Mouse (Mus musculus): ENCODE measurements around the gene Eif1. TPM values are rescaled to one million over a fixed set of nuclear protein-coding genes. Genes with fewer than 3 reads are reported as not detected.
A peak's percentile ranks its signal among the peaks of the same experiment; 100 is the strongest.
"Not testable (repeated sequence)": the region's sequence is repeated elsewhere in the genome, so short reads cannot be mapped to it uniquely, and the experiment has no call there.

Eif1 gene
- polyA plus RNA-seq, 1 experiment from 2014 or later = 1,791 TPM

- WGBS = 40% methylated on average over 10 of the region's 10 CpGs
- no peak for ATAC-seq (replicated peaks; ENCODE audit: low FRiP score)
- H3K9ac ChIP-seq (ENCODE audit: low read length) = no peak overlapping the region
These were observed 32.6 kb downstream of the Eif1 start for GRCm38 (mm10) chr11:100352076-100352857.

DNA sequence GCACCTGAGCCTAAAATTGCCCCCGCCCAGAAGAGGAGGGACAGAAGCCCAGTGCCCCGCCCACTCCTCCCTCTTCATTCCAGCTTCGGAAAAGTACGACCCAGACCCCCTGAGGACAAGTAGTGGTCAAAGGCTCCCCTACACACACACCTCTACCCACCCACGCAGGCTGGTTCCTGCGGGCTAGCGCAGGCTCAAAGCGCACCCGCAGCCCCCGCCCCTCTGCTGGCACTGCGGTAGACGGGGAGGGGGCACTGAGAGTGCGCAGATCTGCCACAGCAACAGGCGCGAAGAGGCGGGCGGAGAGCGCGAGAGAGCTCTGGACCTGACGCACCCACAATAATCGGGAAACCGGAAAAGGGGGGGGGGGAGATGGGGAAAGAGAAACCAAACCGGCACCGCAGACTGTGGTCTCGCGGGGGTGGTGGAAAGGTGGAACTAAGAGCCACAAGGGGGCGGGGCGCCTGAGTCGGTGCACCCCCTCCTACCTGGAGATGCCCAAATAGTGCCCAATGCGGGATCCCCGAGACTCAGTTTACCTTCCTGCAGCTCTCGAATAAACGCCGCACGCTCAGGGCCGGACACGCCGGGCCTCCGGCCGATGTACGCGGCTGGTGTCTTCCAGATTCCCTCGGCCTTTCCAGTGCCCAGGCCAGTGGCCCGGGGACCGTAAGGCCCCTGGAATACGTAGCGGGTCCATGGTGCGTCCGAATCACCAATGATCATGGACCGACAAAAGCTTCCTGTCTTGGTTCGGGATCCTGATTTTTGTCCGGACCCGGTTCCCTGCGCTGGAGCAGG, 35.7 kb downstream of the Eif1 start:
- Histone ChIP-seq H3K4me2 (ENCODE audit: low read depth, low read length, severe bottlenecking) (peak overlapping the region; percentile 92), H3K36me3 (ENCODE audit: control insufficient read depth, insufficient read depth, low read length) (no peaks in the 10 kb centered on the region; the same call in 1 of the 2 replicates), H3K9me3 (ENCODE audit: control insufficient read depth, low read length) (no peaks in the 10 kb centered on the region), H3K4me1 (replicated peaks; ENCODE audit: control insufficient read depth, insufficient read depth, low read length) (no peaks in the 10 kb centered on the region; the same call in 1 of the 2 replicates), H3K9ac (ENCODE audit: low read length) (peak overlapping the region; percentile 67), H3K27ac (ENCODE audit: low read depth, low read length) (no peak overlapping the region), H3K4me3 (ENCODE audit: low read depth, low read length) (peak overlapping the region; percentile 62), H3K27me3 (ENCODE audit: control insufficient read depth, insufficient read depth, low read length) (peaks cover 4% of the 10 kb centered on the region; the same call in 1 of the 2 replicates)
- under 1% methylated on average over 54 of the region's 54 CpGs for WGBS
- DNase-seq (ENCODE audit: low spot score) = peak; percentile 77
- peak; percentile 72 for ATAC-seq (replicated peaks; ENCODE audit: low FRiP score)

More at GRCm38 (mm10) chr11:100352076-100352857, 32.6 kb downstream of the Eif1 start:
- Histone ChIP-seq H3K4me2 (ENCODE audit: low read depth, low read length, severe bottlenecking) (no peak overlapping the region), H3K9me3 (ENCODE audit: control insufficient read depth, low read length) (no peaks in the 10 kb centered on the region), H3K4me1 (replicated peaks; ENCODE audit: control insufficient read depth, insufficient read depth, low read length) (no peaks in the 10 kb centered on the region; the same call in 1 of the 2 replicates), H3K36me3 (ENCODE audit: control insufficient read depth, insufficient read depth, low read length) (no peaks in the 10 kb centered on the region; the same call in 1 of the 2 replicates), H3K4me3 (ENCODE audit: low read depth, low read length) (no peak overlapping the region), H3K27me3 (ENCODE audit: control insufficient read depth, insufficient read depth, low read length) (peaks cover 4% of the 10 kb centered on the region; the same call in 1 of the 2 replicates), H3K27ac (ENCODE audit: low read depth, low read length) (no peak overlapping the region)
- DNase-seq (ENCODE audit: low spot score) = no peak

GRCm38 (mm10) chr11:100355972-100356818, 36.5 kb downstream of the Eif1 start, which contains the start of gene Hap1:
Gene Hap1 (minus strand): TSS chr11:100356128.
- peak within 1 kb of the TSS; percentile 92 for H3K4me2 ChIP-seq (ENCODE audit: low read depth, low read length, severe bottlenecking)
- no peaks in the 10 kb centered on the region for H3K9me3 ChIP-seq (ENCODE audit: control insufficient read depth, low read length)
- H3K27me3 ChIP-seq (ENCODE audit: control insufficient read depth, insufficient read depth, low read length) = peaks cover 4% of the 10 kb centered on the region; the same call in 1 of the 2 replicates
- peak within 1 kb of the TSS; percentile 67 for H3K9ac ChIP-seq (ENCODE audit: low read length)
- WGBS = 1% methylated on average over 49 of the region's 49 CpGs
- peak; percentile 90 for DNase-seq (ENCODE audit: low spot score)
- no peaks in the 10 kb centered on the region; the same call in 1 of the 2 replicates for H3K4me1 ChIP-seq (replicated peaks; ENCODE audit: control insufficient read depth, insufficient read depth, low read length)
- H3K4me3 ChIP-seq (ENCODE audit: low read depth, low read length) = peak within 1 kb of the TSS; percentile 62
- no peaks in the 10 kb centered on the region; the same call in 1 of the 2 replicates for H3K36me3 ChIP-seq (ENCODE audit: control insufficient read depth, insufficient read depth, low read length)
- 0 out of 2 replicates have a peak within 1 kb of the TSS, but pooled peaks have one; percentile 39 for H3K27ac ChIP-seq (ENCODE audit: low read depth, low read length)
- ATAC-seq (replicated peaks; ENCODE audit: low FRiP score) = peak; percentile 75

DNA sequence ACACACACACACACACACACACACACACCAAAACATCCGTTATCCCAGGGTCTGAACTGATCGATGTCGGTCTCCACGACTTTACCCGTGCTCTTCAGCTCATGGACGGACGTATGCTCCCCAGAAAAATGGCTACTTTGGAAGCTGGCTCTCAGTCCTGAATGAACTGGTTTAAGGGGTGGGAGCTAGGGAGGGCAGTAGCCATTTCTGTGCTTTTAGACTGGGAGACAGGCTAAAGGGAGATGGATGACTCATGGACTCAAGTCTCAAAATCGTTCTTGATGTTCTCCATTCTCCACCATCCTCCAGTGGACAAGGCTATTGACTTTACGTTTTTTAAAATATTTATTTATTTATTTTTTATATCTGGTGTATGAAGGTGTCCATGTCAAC, 37.1 kb downstream of the Eif1 start:
- no peak for DNase-seq (ENCODE audit: low spot score)
- H3K27me3 ChIP-seq (ENCODE audit: control insufficient read depth, insufficient read depth, low read length) = peaks cover 4% of the 10 kb centered on the region; the same call in 1 of the 2 replicates

GRCm38 (mm10) chr11:100357408-100357807, 37.7 kb downstream of the Eif1 start:
- no peak overlapping the region for H3K27ac ChIP-seq (ENCODE audit: low read depth, low read length)
- DNase-seq (ENCODE audit: low spot score) (no peak), ATAC-seq (replicated peaks; ENCODE audit: low FRiP score) (no peak)
- peaks cover 4% of the 10 kb centered on the region; the same call in 1 of the 2 replicates for H3K27me3 ChIP-seq (ENCODE audit: control insufficient read depth, insufficient read depth, low read length)
- 53% methylated on average over 5 of the region's 5 CpGs for WGBS
- no peak overlapping the region for H3K4me3 ChIP-seq (ENCODE audit: low read depth, low read length)
- no peaks in the 10 kb centered on the region for H3K9me3 ChIP-seq (ENCODE audit: control insufficient read depth, low read length)
- H3K4me1 ChIP-seq (replicated peaks; ENCODE audit: control insufficient read depth, insufficient read depth, low read length) = no peaks in the 10 kb centered on the region
- H3K9ac ChIP-seq (ENCODE audit: low read length) = no peak overlapping the region
- no peaks in the 10 kb centered on the region; the same call in 1 of the 2 replicates for H3K36me3 ChIP-seq (ENCODE audit: control insufficient read depth, insufficient read depth, low read length)
- no peak overlapping the region for H3K4me2 ChIP-seq (ENCODE audit: low read depth, low read length, severe bottlenecking)

More for the DNA sequence above, 37.1 kb downstream of the Eif1 start:
- peak overlapping the region; percentile 67 for H3K9ac ChIP-seq (ENCODE audit: low read length)
- H3K4me1 ChIP-seq (replicated peaks; ENCODE audit: control insufficient read depth, insufficient read depth, low read length) = no peaks in the 10 kb centered on the region
- peak overlapping the region; percentile 92 for H3K4me2 ChIP-seq (ENCODE audit: low read depth, low read length, severe bottlenecking)
- 15% methylated on average over 9 of the region's 9 CpGs for WGBS
- no peak overlapping the region for H3K27ac ChIP-seq (ENCODE audit: low read depth, low read length)
- no peaks in the 10 kb centered on the region; the same call in 1 of the 2 replicates for H3K36me3 ChIP-seq (ENCODE audit: control insufficient read depth, insufficient read depth, low read length)
- peak overlapping the region; percentile 62 for H3K4me3 ChIP-seq (ENCODE audit: low read depth, low read length)
- H3K9me3 ChIP-seq (ENCODE audit: control insufficient read depth, low read length) = no peaks in the 10 kb centered on the region
- ATAC-seq (replicated peaks; ENCODE audit: low FRiP score) = 0 out of 2 replicates have a peak, but pooled peaks have one; percentile 16

- Histone ChIP-seq H3K4me2 (ENCODE audit: low read depth, low read length, severe bottlenecking) (no peak overlapping the region), H3K27ac (ENCODE audit: low read depth, low read length) (no peak overlapping the region), H3K4me1 (replicated peaks; ENCODE audit: control insufficient read depth, insufficient read depth, low read length) (no peaks in the 10 kb centered on the region; the same call in 1 of the 2 replicates), H3K9ac (ENCODE audit: low read length) (no peak overlapping the region), H3K27me3 (ENCODE audit: control insufficient read depth, insufficient read depth, low read length) (peaks cover 2% of the 10 kb centered on the region; the same call in 1 of the 2 replicates), H3K9me3 (ENCODE audit: control insufficient read depth, low read length) (no peaks in the 10 kb centered on the region), H3K4me3 (ENCODE audit: low read depth, low read length) (no peak overlapping the region), H3K36me3 (ENCODE audit: control insufficient read depth, insufficient read depth, low read length) (no peaks in the 10 kb centered on the region)
- ATAC-seq (replicated peaks; ENCODE audit: low FRiP score) (no peak), DNase-seq (ENCODE audit: low spot score) (no peak)
- 74% methylated on average over 6 of the region's 6 CpGs for WGBS
These were observed 40.5 kb downstream of the Eif1 start for GRCm38 (mm10) chr11:100360175-100360574.

GRCm38 (mm10) chr11:100361059-100361458, 41.4 kb downstream of the Eif1 start:
- H3K27me3 ChIP-seq (ENCODE audit: control insufficient read depth, insufficient read depth, low read length); H3K9ac ChIP-seq (ENCODE audit: low read length); DNase-seq (ENCODE audit: low spot score); H3K4me2 ChIP-seq (ENCODE audit: low read depth, low read length, severe bottlenecking); H3K27ac ChIP-seq (ENCODE audit: low read depth, low read length); ATAC-seq (replicated peaks; ENCODE audit: low FRiP score); H3K4me3 ChIP-seq (ENCODE audit: low read depth, low read length); H3K36me3 ChIP-seq (ENCODE audit: control insufficient read depth, insufficient read depth, low read length); H3K9me3 ChIP-seq (ENCODE audit: control insufficient read depth, low read length); H3K4me1 ChIP-seq (replicated peaks; ENCODE audit: control insufficient read depth, insufficient read depth, low read length): not testable (repeated sequence)
- WGBS = no CpG with 5 or more reads among the region's 13 CpGs

Data from forebrain, embryonic 11.5 days (tissue).